Mouse (Mus musculus) midbrain, embryonic 15.5 days (tissue): ENCODE data around the gene Calr. TPM values are rescaled to one million over a fixed set of nuclear protein-coding genes. Genes with fewer than 3 reads are reported as not detected.

Experiments
- ATAC-seq: fragments of 200-750 bp; cut with Nextera tagmentation; replicated peaks from 2 replicates; pipeline ENCODE4 v1.8.0; 2017; ENCODE audit warnings: moderate TSS enrichment
- H3K27ac ChIP-seq: fragments of 300-500 bp; sonication (generic); 2 replicates; pipeline ENCODE4 v1.5.1; 2015; ENCODE audit warnings: mild to moderate bottlenecking, inconsistent platforms
- H3K27me3 ChIP-seq: fragments of 300-500 bp; sonication (generic); replicated peaks from 2 replicates; pipeline ENCODE4 v1.6.1; 2015; ENCODE audit warnings: inconsistent platforms
- H3K36me3 ChIP-seq: fragments of 300-500 bp; sonication (generic); replicated peaks from 2 replicates; pipeline ENCODE4 v1.6.1; 2015; ENCODE audit warnings: inconsistent platforms
- H3K4me1 ChIP-seq: fragments of 300-500 bp; sonication (generic); 2 replicates; pipeline ENCODE4 v1.6.1; 2015; ENCODE audit warnings: inconsistent platforms
- H3K4me2 ChIP-seq: fragments of 300-500 bp; sonication (generic); 2 replicates; pipeline ENCODE4 v1.6.1; 2015; ENCODE audit warnings: inconsistent platforms, mild to moderate bottlenecking, moderate library complexity
- H3K4me3 ChIP-seq: fragments of 300-500 bp; sonication (generic); 2 replicates; pipeline ENCODE4 v1.5.1; 2015; ENCODE audit warnings: mild to moderate bottlenecking, inconsistent platforms
- H3K9ac ChIP-seq: fragments of 300-500 bp; sonication (generic); 2 replicates; pipeline ENCODE4 v1.6.1; 2015; ENCODE audit warnings: mild to moderate bottlenecking, inconsistent platforms
- H3K9me3 ChIP-seq: fragments of 300-500 bp; sonication (generic); 2 replicates; pipeline ENCODE4 v1.6.1; 2016; ENCODE audit warnings: inconsistent platforms
- WGBS: fragments of 180-500 bp; shearing (Covaris S2); methylation state at CpG from one replicate; pipeline ENCODE4 v1.1.7; 2015; ENCODE audit warnings: mixed read lengths; 5-methylcytosine and 5-hydroxymethylcytosine counted together
- polyA plus RNA-seq: library from polyadenylated mRNA; unstranded; fragments of >200 nt; fragmentation: Nextera tagmentation; extraction: Ambion mirVana; gene quantifications from 2 replicates; pipeline ENCODE4 v1.2.1, GENCODE M21; 2015

The Calr gene
- polyA plus RNA-seq, 1 experiment from 2014 or later = 669 TPM

GRCm38 (mm10) chr8:84840248-84840999 is 6.3 kb downstream of the Calr start, which contains the start of gene Rad23a:
TSS of gene Rad23a (minus strand) at chr8:84840665.
- H3K27me3 ChIP-seq = no peaks in the 10 kb centered on the region
- peaks cover 39% of the 10 kb centered on the region for H3K4me1 ChIP-seq
- peak within 1 kb of the TSS; percentile 73 for H3K4me2 ChIP-seq
- no peaks in the 10 kb centered on the region for H3K9me3 ChIP-seq
- peaks cover 59% of the 10 kb centered on the region for H3K36me3 ChIP-seq
- H3K4me3 ChIP-seq = peak within 1 kb of the TSS; percentile 83
- peak within 1 kb of the TSS; percentile 69 for H3K9ac ChIP-seq
- peak; percentile 97 for ATAC-seq
- under 1% methylated on average over 55 of the region's 55 CpGs for WGBS
- H3K27ac ChIP-seq = peak within 1 kb of the TSS; percentile 85

- Histone ChIP-seq H3K4me1 (peaks cover 34% of the 10 kb centered on the region), H3K9me3 (no peaks in the 10 kb centered on the region)
Observed at GRCm38 (mm10) chr8:84839875-84840247, 6.9 kb downstream of the Calr start.

GRCm38 (mm10) chr8:84839411-84839810 is 7.3 kb downstream of the Calr start:
- H3K27ac ChIP-seq = no peak overlapping the region
- no peaks in the 10 kb centered on the region for H3K27me3 ChIP-seq
- no peaks in the 10 kb centered on the region for H3K9me3 ChIP-seq
- peak overlapping the region; percentile 69 for H3K9ac ChIP-seq
- no peak for ATAC-seq
- H3K4me2 ChIP-seq = peak overlapping the region; percentile 73
- H3K36me3 ChIP-seq = peaks cover 63% of the 10 kb centered on the region
- WGBS = 96% methylated on average over 2 of the region's 2 CpGs
- H3K4me3 ChIP-seq = peak overlapping the region; percentile 83
- peaks cover 29% of the 10 kb centered on the region for H3K4me1 ChIP-seq

More at GRCm38 (mm10) chr8:84839875-84840247, 6.9 kb downstream of the Calr start:
- ATAC-seq = no peak
- peak overlapping the region; percentile 69 for H3K9ac ChIP-seq
- H3K36me3 ChIP-seq = peaks cover 62% of the 10 kb centered on the region
- peak overlapping the region; percentile 73 for H3K4me2 ChIP-seq
- H3K27me3 ChIP-seq = no peaks in the 10 kb centered on the region
- WGBS = 3% methylated on average over 7 of the region's 7 CpGs
- peak overlapping the region; percentile 85 for H3K27ac ChIP-seq
- peak overlapping the region; percentile 83 for H3K4me3 ChIP-seq

- Histone ChIP-seq H3K4me1 (peaks cover 22% of the 10 kb centered on the region), H3K27me3 (no peaks in the 10 kb centered on the region), H3K4me3 (no peak overlapping the region), H3K9me3 (no peaks in the 10 kb centered on the region), H3K27ac (no peak overlapping the region), H3K4me2 (no peak overlapping the region), H3K9ac (no peak overlapping the region), H3K36me3 (peaks cover 60% of the 10 kb centered on the region)
- ATAC-seq = no peak
- 77% methylated on average over 5 of the region's 5 CpGs for WGBS
Observed at GRCm38 (mm10) chr8:84838513-84838912, 8.2 kb downstream of the Calr start.

GRCm38 (mm10) chr8:84837912-84838470 is 8.7 kb downstream of the Calr start:
- Histone ChIP-seq H3K9ac (no peak overlapping the region), H3K4me1 (peaks cover 27% of the 10 kb centered on the region), H3K27ac (no peak overlapping the region), H3K27me3 (no peaks in the 10 kb centered on the region), H3K9me3 (no peaks in the 10 kb centered on the region), H3K4me3 (no peak overlapping the region), H3K36me3 (peaks cover 56% of the 10 kb centered on the region), H3K4me2 (no peak overlapping the region)
- no peak for ATAC-seq
- WGBS = 85% methylated on average over 15 of the region's 15 CpGs

- Histone ChIP-seq H3K27ac (no peak overlapping the region), H3K4me1 (peaks cover 26% of the 10 kb centered on the region), H3K36me3 (peaks cover 49% of the 10 kb centered on the region)
Observed at GRCm38 (mm10) chr8:84837149-84837911, 9.4 kb downstream of the Calr start.

GRCm38 (mm10) chr8:84834866-84835855 is 11.6 kb downstream of the Calr start:
- Histone ChIP-seq H3K27me3 (no peaks in the 10 kb centered on the region), H3K36me3 (peaks cover 41% of the 10 kb centered on the region), H3K4me3 (no peak overlapping the region), H3K4me1 (peaks cover 26% of the 10 kb centered on the region), H3K9ac (no peak overlapping the region), H3K9me3 (no peaks in the 10 kb centered on the region), H3K27ac (0 out of 2 replicates have a peak overlapping the region, but pooled peaks have one; percentile 46), H3K4me2 (no peak overlapping the region)
- WGBS = 78% methylated on average over 10 of the region's 10 CpGs
- ATAC-seq = no peak

More at GRCm38 (mm10) chr8:84837149-84837911, 9.4 kb downstream of the Calr start:
- Histone ChIP-seq H3K4me3 (no peak overlapping the region), H3K9ac (no peak overlapping the region), H3K4me2 (no peak overlapping the region), H3K27me3 (no peaks in the 10 kb centered on the region), H3K9me3 (no peaks in the 10 kb centered on the region)
- WGBS = 71% methylated on average over 8 of the region's 8 CpGs
- no peak for ATAC-seq

- Histone ChIP-seq H3K9ac (no peak overlapping the region), H3K36me3 (peaks cover 41% of the 10 kb centered on the region), H3K27ac (peak overlapping the region; percentile 46), H3K4me1 (peaks cover 19% of the 10 kb centered on the region), H3K4me2 (no peak overlapping the region), H3K4me3 (no peak overlapping the region), H3K9me3 (no peaks in the 10 kb centered on the region), H3K27me3 (no peaks in the 10 kb centered on the region)
- ATAC-seq = no peak
- 86% methylated on average over 19 of the region's 19 CpGs for WGBS
Observed at GRCm38 (mm10) chr8:84834002-84834865, 12.5 kb downstream of the Calr start.

- Histone ChIP-seq H3K4me1 (peaks cover 12% of the 10 kb centered on the region), H3K27ac (peak overlapping the region; percentile 87), H3K4me3 (peak overlapping the region; percentile 58), H3K9me3 (no peaks in the 10 kb centered on the region), H3K4me2 (peak overlapping the region; percentile 62), H3K36me3 (peaks cover 39% of the 10 kb centered on the region), H3K27me3 (no peaks in the 10 kb centered on the region), H3K9ac (peak overlapping the region; percentile 83)
- 71% methylated on average over 10 of the region's 10 CpGs for whole genome bisulfite sequencing
- ATAC-seq = no peak
Observed at GRCm38 (mm10) chr8:84832759-84833742, 13.7 kb downstream of the Calr start.
